Mouse (Mus musculus): ENCODE measurements around the gene Bud31. TPM values are rescaled to one million over a fixed set of nuclear protein-coding genes. Genes with fewer than 3 reads are reported as not detected.
A peak's percentile ranks its signal among the peaks of the same experiment; 100 is the strongest.

The Bud31 gene
- polyA plus RNA-seq, 1 experiment from 2014 or later = 155 TPM

DNA sequence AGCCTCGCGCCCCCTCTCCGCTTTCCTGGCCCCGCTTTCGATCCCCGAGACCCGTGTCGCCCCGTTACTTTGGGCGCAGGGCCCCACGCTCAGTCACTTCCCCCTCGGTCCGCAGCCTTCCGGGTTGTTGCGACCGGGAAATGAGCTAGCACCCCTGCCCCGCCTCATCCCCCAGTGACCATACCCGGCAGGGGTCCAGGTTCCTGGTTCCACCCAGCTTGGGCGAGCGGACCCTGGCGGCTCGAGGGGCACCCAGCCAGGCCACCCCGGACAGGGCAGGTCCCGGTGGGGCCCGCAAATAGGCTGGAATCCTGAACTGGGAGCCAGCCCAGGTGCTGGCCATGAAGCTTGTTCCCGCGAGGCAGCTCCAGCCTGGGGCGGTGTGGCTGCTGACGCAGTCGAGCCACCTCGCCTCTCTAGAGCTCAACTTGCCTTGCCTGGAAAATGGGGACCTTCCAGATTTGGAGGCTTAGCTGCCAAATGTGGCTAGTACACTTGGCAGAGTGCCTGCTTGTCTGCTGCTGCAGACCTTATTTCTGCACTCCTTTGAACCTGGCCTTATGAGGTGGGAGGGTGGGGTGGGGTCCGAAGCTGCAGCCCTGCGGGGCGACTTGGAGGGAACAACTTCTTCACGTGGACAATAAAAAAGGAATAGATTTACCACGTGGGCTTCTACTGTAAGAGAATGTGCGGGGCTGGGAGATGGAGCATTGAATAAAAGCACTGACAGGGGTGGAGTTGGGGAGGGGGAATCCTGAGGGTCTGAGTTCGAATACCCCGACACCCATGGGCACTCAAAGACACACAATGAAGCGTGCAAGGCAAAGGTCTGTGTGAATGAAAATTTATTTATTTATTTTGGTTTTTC, 25.3 kb upstream of the Bud31 start:
- H3K9me3 ChIP-seq (ENCODE audit: control insufficient read depth) = no peaks in the 10 kb centered on the region
- H3K27ac ChIP-seq (ENCODE audit: low read depth, low read length) = peak overlapping the region; percentile 94
- peak overlapping the region; percentile 79 for H3K4me2 ChIP-seq (replicated peaks; ENCODE audit: low read depth)
- H3K27me3 ChIP-seq (replicated peaks; ENCODE audit: control insufficient read depth, insufficient read depth, low read length) = no peaks in the 10 kb centered on the region
- 11% methylated on average over 40 of the region's 40 CpGs for WGBS
- peak; percentile 29 for ATAC-seq
- H3K36me3 ChIP-seq (ENCODE audit: control insufficient read depth, insufficient read depth) = peaks cover 7% of the 10 kb centered on the region; the same call in 1 of the 2 replicates
- peak; percentile 13; the same call in 1 of the 2 replicates for TF ChIP-seq CTCF (IDR thresholded peaks at IDR 0.05; ENCODE audit: low read depth)
- H3K4me3 ChIP-seq (ENCODE audit: low read depth, low read length) = peak overlapping the region; percentile 89
- peak overlapping the region; percentile 83 for H3K9ac ChIP-seq (ENCODE audit: low read depth, low read length)
- H3K4me1 ChIP-seq (replicated peaks; ENCODE audit: control insufficient read depth, insufficient read depth, low read length) = peaks cover 6% of the 10 kb centered on the region; the same call in 1 of the 2 replicates

DNA sequence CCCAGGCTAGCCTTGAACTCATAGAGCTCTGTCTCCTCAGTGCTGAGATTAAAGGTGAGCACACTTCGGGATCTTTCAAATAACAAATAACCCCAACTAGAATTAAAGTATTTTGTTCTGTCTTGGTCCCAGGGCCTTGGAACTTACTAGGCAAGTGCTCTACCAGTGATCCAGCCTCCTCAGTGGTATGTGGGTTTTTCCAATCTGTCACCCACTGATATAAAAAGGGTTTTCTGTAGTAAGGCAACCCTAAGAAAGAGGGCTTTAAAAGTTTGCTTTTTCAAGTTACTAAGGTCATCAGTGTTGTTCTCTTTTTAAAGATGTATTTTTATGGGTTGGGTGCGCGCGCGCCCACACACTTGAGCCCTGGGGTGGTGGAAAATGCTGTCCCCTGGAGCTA, 24.4 kb upstream of the Bud31 start:
- Histone ChIP-seq H3K4me3 (ENCODE audit: low read depth, low read length) (peak overlapping the region; percentile 89; the same call in 1 of the 2 replicates), H3K9ac (ENCODE audit: low read depth, low read length) (peak overlapping the region; percentile 40; the same call in 1 of the 2 replicates), H3K4me1 (replicated peaks; ENCODE audit: control insufficient read depth, insufficient read depth, low read length) (peaks cover 6% of the 10 kb centered on the region; the same call in 1 of the 2 replicates), H3K27ac (ENCODE audit: low read depth, low read length) (peak overlapping the region; percentile 94), H3K9me3 (ENCODE audit: control insufficient read depth) (no peaks in the 10 kb centered on the region), H3K27me3 (replicated peaks; ENCODE audit: control insufficient read depth, insufficient read depth, low read length) (no peaks in the 10 kb centered on the region), H3K36me3 (ENCODE audit: control insufficient read depth, insufficient read depth) (0 out of 2 replicates have a peak, but pooled peaks cover 12% of the 10 kb centered on the region), H3K4me2 (replicated peaks; ENCODE audit: low read depth) (peak overlapping the region; percentile 79)
- 79% methylated on average over 5 of the region's 5 CpGs for WGBS
- ATAC-seq = no peak
- TF ChIP-seq CTCF (IDR thresholded peaks at IDR 0.05; ENCODE audit: low read depth) = no peak

DNA sequence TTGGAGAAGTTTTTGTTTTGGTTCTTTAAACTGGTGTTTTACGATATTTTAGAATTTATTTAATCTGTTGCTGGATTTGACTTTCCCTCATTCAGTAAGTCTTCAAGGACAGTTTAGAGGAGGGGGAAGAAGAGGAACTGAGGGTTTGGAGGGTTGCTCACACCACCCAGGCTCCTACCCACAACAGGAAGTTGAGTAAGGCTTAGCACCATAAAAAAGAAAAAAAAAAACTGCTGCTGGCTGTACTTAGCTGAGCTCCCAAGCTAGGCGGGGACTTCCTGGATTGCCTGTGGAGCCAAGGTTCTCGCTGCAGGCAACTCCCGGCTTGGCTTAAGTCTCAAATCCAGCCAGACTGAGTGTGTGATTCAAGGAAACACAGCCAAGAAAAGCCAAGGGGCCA, 23.8 kb upstream of the Bud31 start:
- H3K9me3 ChIP-seq (ENCODE audit: control insufficient read depth) = no peaks in the 10 kb centered on the region
- H3K27ac ChIP-seq (ENCODE audit: low read depth, low read length) = peak overlapping the region; percentile 94
- peak; percentile 64 for ATAC-seq
- H3K27me3 ChIP-seq (replicated peaks; ENCODE audit: control insufficient read depth, insufficient read depth, low read length) = no peaks in the 10 kb centered on the region
- H3K4me1 ChIP-seq (replicated peaks; ENCODE audit: control insufficient read depth, insufficient read depth, low read length) = peaks cover 6% of the 10 kb centered on the region; the same call in 1 of the 2 replicates
- peak overlapping the region; percentile 37; the same call in 1 of the 2 replicates for H3K9ac ChIP-seq (ENCODE audit: low read depth, low read length)
- 14% methylated on average over 4 of the region's 4 CpGs for WGBS
- peak overlapping the region; percentile 89; the same call in 1 of the 2 replicates for H3K4me3 ChIP-seq (ENCODE audit: low read depth, low read length)
- H3K4me2 ChIP-seq (replicated peaks; ENCODE audit: low read depth) = peak overlapping the region; percentile 79
- TF ChIP-seq CTCF (IDR thresholded peaks at IDR 0.05; ENCODE audit: low read depth) = no peak
- H3K36me3 ChIP-seq (ENCODE audit: control insufficient read depth, insufficient read depth) = peaks cover 14% of the 10 kb centered on the region; the same call in 1 of the 2 replicates

DNA sequence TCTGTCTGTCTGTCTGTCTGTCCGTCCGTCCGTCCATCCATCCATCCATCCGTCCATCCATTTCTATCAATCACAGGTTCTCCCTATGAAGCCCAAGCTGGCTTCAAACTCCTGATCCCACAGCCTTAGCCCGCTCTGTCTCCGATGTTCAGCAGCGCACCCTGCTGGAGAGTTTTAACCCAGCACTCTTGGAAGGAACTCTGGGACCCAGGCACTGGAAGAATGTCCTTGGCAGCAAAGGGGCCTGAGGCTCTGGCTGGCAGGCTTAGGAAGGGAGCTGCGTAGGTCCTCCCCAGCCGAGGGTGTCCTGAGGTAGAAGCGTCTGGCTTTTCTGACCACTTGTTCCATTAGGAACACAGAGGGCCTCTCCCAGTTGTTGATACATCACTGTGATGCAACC, 23.2 kb upstream of the Bud31 start:
- peak overlapping the region; percentile 22; the same call in 1 of the 2 replicates for H3K4me3 ChIP-seq (ENCODE audit: low read depth, low read length)
- peak; percentile 34 for ATAC-seq
- peaks cover 20% of the 10 kb centered on the region for H3K36me3 ChIP-seq (ENCODE audit: control insufficient read depth, insufficient read depth)
- H3K4me1 ChIP-seq (replicated peaks; ENCODE audit: control insufficient read depth, insufficient read depth, low read length) = peaks cover 6% of the 10 kb centered on the region; the same call in 1 of the 2 replicates
- H3K27me3 ChIP-seq (replicated peaks; ENCODE audit: control insufficient read depth, insufficient read depth, low read length) = no peaks in the 10 kb centered on the region
- WGBS = 43% methylated on average over 10 of the region's 10 CpGs
- H3K27ac ChIP-seq (ENCODE audit: low read depth, low read length) = peak overlapping the region; percentile 94
- H3K9me3 ChIP-seq (ENCODE audit: control insufficient read depth) = no peaks in the 10 kb centered on the region
- peak; percentile 80 for TF ChIP-seq CTCF (IDR thresholded peaks at IDR 0.05; ENCODE audit: low read depth)
- H3K4me2 ChIP-seq (replicated peaks; ENCODE audit: low read depth) = peak overlapping the region; percentile 79
- H3K9ac ChIP-seq (ENCODE audit: low read depth, low read length) = peak overlapping the region; percentile 37; the same call in 1 of the 2 replicates

DNA sequence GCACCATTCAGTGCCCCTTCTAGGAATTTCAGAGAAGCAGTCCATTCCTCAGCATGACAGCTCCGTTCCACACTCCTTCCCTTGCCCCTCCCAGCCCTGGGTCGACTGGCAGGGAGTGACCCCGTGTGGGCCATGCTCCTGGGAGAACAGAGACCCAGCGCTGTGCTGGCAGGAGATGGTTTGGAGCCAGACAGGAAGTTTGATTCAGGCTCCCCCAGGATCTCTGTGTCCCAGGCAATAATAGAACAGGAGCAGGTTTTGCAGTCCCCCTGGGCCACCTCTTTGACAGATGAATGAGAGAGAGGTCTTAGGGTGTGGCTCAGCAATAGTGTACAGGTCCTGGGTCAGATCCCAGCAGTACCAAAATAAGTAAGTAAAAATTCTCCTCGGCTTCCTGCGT, 22.2 kb upstream of the Bud31 start:
- H3K4me1 ChIP-seq (replicated peaks; ENCODE audit: control insufficient read depth, insufficient read depth, low read length) = peaks cover 6% of the 10 kb centered on the region; the same call in 1 of the 2 replicates
- H3K27ac ChIP-seq (ENCODE audit: low read depth, low read length) = no peak overlapping the region
- H3K36me3 ChIP-seq (ENCODE audit: control insufficient read depth, insufficient read depth) = peaks cover 30% of the 10 kb centered on the region
- H3K9me3 ChIP-seq (ENCODE audit: control insufficient read depth) = no peaks in the 10 kb centered on the region
- H3K9ac ChIP-seq (ENCODE audit: low read depth, low read length) = no peak overlapping the region
- no peaks in the 10 kb centered on the region for H3K27me3 ChIP-seq (replicated peaks; ENCODE audit: control insufficient read depth, insufficient read depth, low read length)
- H3K4me2 ChIP-seq (replicated peaks; ENCODE audit: low read depth) = no peak overlapping the region
- TF ChIP-seq CTCF (IDR thresholded peaks at IDR 0.05; ENCODE audit: low read depth) = no peak
- WGBS = 64% methylated on average over 6 of the region's 6 CpGs
- no peak for ATAC-seq
- H3K4me3 ChIP-seq (ENCODE audit: low read depth, low read length) = no peak overlapping the region

DNA sequence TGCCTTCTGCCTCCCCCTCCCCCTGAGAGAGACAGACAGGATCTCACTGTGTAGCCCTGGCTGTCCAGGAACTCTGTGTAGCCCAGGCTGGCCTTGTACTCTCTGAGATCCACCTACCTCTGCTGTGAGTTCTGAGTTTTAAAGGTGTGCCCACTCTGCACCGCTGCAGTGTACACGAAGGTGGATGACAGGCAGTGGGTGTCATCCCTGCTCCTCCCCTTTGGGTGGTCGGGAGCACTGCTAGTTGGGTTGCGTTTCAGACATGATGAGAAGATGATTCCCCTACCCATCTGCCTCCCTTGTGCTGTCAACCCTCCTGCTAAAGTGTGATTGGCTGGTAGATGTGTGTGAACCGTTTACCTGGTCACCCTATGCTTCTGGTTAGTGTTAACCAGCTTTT, 21.7 kb upstream of the Bud31 start:
- WGBS = 86% methylated on average over 5 of the region's 5 CpGs
- no peak for TF ChIP-seq CTCF (IDR thresholded peaks at IDR 0.05; ENCODE audit: low read depth)
- no peaks in the 10 kb centered on the region for H3K9me3 ChIP-seq (ENCODE audit: control insufficient read depth)

More for the DNA sequence above, 21.7 kb upstream of the Bud31 start:
- Histone ChIP-seq H3K4me1 (replicated peaks; ENCODE audit: control insufficient read depth, insufficient read depth, low read length) (peaks cover 6% of the 10 kb centered on the region; the same call in 1 of the 2 replicates), H3K36me3 (ENCODE audit: control insufficient read depth, insufficient read depth) (peaks cover 34% of the 10 kb centered on the region), H3K9ac (ENCODE audit: low read depth, low read length) (no peak overlapping the region), H3K4me3 (ENCODE audit: low read depth, low read length) (no peak overlapping the region), H3K27me3 (replicated peaks; ENCODE audit: control insufficient read depth, insufficient read depth, low read length) (no peaks in the 10 kb centered on the region), H3K27ac (ENCODE audit: low read depth, low read length) (no peak overlapping the region), H3K4me2 (replicated peaks; ENCODE audit: low read depth) (no peak overlapping the region)
- ATAC-seq = no peak
